Mouse (Mus musculus): ENCODE results near the gene Kdm1a.

GRCm38 (mm10) chr4:136622388-136622787 is 19.9 kb upstream of the Kdm1a start, which contains the start of gene Lactbl1:
- no peak for TF ChIP-seq CHD2 (IDR thresholded peaks at IDR 0.05; ENCODE audit: low read depth, low read length)
- TF ChIP-seq ZC3H11A (IDR thresholded peaks at IDR 0.05; ENCODE audit: borderline replicate concordance, low read depth, low read length): no peak
- no peak for TF ChIP-seq MAFK (IDR thresholded peaks at IDR 0.05; ENCODE audit: insufficient read depth, low read depth, low read length)
- TF ChIP-seq HCFC1 (IDR thresholded peaks at IDR 0.05; ENCODE audit: borderline replicate concordance, insufficient read depth, low read length): no peak
- TF ChIP-seq ZNF384 (IDR thresholded peaks at IDR 0.05; ENCODE audit: low read depth, low read length): no peak

Data from ES-E14 (cell line).